Mouse (Mus musculus) embryonic facial prominence, embryonic 10.5 days (tissue): ENCODE measurements around the gene Slc18b1. TPM values are rescaled to one million over a fixed set of nuclear protein-coding genes. Genes with fewer than 3 reads are reported as not detected.
"Not testable (repeated sequence)": the region's sequence is repeated elsewhere in the genome, so short reads cannot be mapped to it uniquely, and the experiment has no call there.

ENCODE experiments used
- DNase-seq: peaks from one replicate; pipeline ENCODE4 v3.0.0-alpha.2; 2017; ENCODE audit warnings: low spot score
- H3K27ac ChIP-seq: fragments of 300-500 bp; sonication (generic); replicated peaks from 2 replicates; pipeline ENCODE4 v1.5.1; 2016; ENCODE audit warnings: mild to moderate bottlenecking
- H3K27me3 ChIP-seq: fragments of 300-500 bp; sonication (generic); replicated peaks from 2 replicates; pipeline ENCODE4 v1.6.1; 2016; ENCODE audit warnings: low read depth, mild to moderate bottlenecking; ENCODE audit not compliant: poor library complexity, severe bottlenecking
- H3K36me3 ChIP-seq: fragments of 300-500 bp; sonication (generic); replicated peaks from 2 replicates; pipeline ENCODE4 v1.6.1; 2016; ENCODE audit warnings: mild to moderate bottlenecking, moderate library complexity
- H3K4me1 ChIP-seq: fragments of 300-500 bp; sonication (generic); 2 replicates; pipeline ENCODE4 v1.6.1; 2016
- H3K4me3 ChIP-seq: fragments of 300-500 bp; sonication (generic); 2 replicates; pipeline ENCODE4 v1.5.1; 2016; ENCODE audit warnings: mild to moderate bottlenecking, moderate library complexity
- H3K9me3 ChIP-seq: fragments of 300-500 bp; sonication (generic); 2 replicates; pipeline ENCODE4 v1.6.1; 2016; ENCODE audit warnings: mild to moderate bottlenecking
- WGBS: fragments of 180-500 bp; shearing (Covaris S2); methylation state at CpG from one replicate; pipeline ENCODE4 v1.1.7; 2016; 5-methylcytosine and 5-hydroxymethylcytosine counted together
- polyA plus RNA-seq: library from polyadenylated mRNA; unstranded; fragments of >200 nt; fragmentation: Nextera tagmentation; extraction: Ambion mirVana; gene quantifications from 2 replicates; pipeline ENCODE4 v1.2.1, GENCODE M21; 2016

Slc18b1 gene
- polyA plus RNA-seq = 10.2 and 11.7 TPM in 2 replicates

DNA sequence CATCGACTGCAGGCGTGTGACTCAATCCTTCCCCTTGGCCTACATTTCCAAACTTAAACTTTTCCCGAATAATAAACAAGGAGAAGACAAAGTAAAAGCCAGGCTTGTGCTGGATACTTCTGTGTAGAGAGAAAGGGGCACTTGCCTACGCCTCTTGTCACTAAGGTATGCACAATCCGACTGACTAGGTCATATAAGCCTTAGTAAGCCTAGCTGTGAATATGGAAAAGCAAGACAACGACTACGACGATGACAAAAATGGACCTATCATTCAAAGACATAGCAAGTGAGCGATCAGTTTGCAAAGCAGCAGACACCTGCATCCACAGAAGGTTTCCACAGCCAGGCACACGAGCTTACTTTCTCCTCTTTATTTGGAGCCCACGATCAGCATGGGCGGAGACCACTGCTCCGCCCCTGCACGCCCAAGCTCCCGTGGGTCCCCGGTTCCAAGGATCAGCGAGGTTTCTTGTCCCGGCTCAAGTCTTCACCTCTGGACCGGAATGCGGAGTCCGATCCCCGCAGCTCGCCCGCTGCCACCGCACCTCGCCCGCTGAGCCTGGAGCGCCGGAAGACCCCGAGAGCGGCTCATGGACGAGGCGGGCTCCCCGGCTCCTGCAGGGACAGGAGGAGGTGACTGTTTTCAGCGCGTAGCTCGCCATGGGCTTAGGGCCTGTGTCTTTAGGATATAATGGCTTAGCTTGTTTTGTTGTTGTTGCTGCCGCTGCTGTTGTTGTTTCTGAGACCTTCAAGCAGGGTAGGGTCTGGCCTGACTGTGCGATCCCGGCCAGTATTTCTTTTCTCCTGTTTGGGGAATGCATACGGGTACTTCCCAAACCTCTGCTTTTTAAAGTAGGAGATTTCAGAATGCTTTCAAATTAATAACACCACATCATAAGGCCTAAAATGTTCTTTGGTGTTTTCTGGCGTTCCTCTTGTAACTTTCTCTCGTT, at the start of gene Slc18b1:
Gene Slc18b1 (plus strand): TSS at position 436 of the 953 bp plus-strand sequence.
- WGBS = 5% methylated on average over 43 of the region's 43 CpGs
- Histone ChIP-seq H3K4me1 (peaks cover 26% of the 10 kb centered on the region), H3K27ac (peak within 1 kb of the TSS; percentile 89), H3K9me3 (no peaks in the 10 kb centered on the region), H3K36me3 (peaks cover 10% of the 10 kb centered on the region; the same call in 1 of the 2 replicates), H3K27me3 (no peaks in the 10 kb centered on the region), H3K4me3 (peak within 1 kb of the TSS; percentile 73)
- DNase-seq = peak; percentile 73

DNA sequence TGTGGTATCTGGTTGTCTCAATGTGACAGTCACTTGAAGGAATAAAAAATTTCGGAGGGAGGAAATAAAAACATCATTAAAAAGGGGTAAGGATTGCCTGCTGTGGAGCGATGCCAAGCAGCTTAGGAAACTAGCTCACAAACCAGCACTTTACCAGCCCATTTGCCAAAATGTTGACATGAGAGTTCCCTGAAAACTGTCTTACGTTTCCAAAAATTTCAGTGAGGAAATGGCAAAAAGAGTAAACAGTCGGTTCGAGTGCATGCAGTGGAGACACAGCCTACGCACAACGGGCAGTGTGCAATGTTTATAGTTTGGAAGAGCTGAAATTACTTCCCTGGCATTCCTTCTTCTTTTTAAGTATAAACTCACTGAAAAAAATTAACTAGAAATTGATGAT, 42.6 kb upstream of the Slc18b1 start:
- Histone ChIP-seq H3K4me3 (no peak overlapping the region), H3K4me1 (peaks cover 14% of the 10 kb centered on the region), H3K9me3 (no peaks in the 10 kb centered on the region), H3K27me3 (no peaks in the 10 kb centered on the region), H3K27ac (0 out of 2 replicates have a peak overlapping the region, but pooled peaks have one; percentile 61), H3K36me3 (no peaks in the 10 kb centered on the region)
- WGBS = 53% methylated on average over 7 of the region's 7 CpGs
- no peak for DNase-seq

DNA sequence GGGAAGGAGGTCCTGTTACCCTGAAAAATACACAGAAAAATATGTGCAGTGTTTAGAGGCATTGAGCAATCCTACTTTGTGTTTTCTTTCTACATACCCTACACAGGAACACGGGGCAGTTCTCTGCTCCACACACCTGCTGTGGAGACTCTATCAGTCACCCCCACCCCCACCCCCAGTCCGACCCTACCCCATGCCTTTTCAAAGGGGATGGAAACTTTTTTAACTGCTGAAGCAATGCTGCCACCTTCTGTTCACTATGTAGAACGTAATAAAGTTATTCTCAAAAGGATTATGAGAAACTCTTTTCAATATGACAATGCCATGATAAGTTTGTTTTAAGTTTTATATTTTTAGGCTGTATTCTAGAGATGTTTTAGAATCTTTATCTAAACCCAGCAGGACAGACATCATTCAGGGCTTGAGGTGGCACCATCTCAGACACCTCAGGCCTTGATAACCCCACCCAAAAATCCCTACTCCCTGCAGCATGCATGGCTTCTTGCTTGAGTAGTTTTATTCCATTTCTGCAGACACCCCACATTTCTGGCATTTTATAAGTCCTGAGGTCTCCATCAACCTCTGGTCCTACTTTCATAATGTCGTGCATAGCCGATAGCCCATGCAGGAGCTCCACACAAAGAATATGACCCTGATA, 19.4 kb upstream of the Slc18b1 start:
- Histone ChIP-seq H3K4me1 (peaks cover 3% of the 10 kb centered on the region; the same call in 1 of the 2 replicates), H3K36me3 (peaks cover 21% of the 10 kb centered on the region), H3K4me3 (no peak overlapping the region), H3K27me3 (no peaks in the 10 kb centered on the region), H3K27ac (no peak overlapping the region), H3K9me3 (no peaks in the 10 kb centered on the region)
- DNase-seq = peak; percentile 42
- WGBS = 36% methylated on average over 5 of the region's 5 CpGs

DNA sequence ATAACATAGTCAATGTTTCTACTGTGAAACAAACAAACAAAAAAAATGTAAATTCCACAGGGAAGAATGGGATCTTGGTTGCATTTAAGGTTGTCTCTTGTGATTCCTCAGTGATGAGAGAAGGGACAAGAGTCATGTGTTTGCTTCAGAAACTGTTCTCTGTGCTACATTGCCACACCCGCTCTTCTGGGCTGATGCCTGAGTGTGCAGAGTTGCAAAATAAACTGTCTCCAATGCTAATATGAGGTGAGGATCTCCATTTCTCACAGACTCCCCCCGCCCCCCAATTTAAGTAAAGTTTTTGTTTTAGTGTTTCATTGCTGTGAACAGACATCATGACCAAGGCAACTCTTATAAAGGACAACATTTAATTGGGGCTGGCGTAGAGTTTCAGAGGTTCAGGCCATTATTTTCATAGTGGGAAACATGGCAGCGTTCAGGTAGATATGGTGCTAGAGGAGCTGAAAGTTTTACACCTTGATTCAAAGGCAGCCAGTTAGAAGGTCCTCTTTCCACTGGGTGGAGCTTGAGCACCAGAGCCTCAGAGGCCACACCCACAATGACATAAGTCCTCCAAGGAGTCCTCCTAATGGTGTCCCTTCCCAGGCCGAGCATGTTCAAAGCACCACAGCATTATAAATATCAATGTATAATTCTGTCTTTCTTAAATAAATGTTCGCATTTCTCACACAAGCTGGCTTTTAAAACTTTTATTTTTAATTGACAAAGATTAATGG, 16.1 kb upstream of the Slc18b1 start:
- Histone ChIP-seq H3K9me3 (no peaks in the 10 kb centered on the region), H3K27ac (no peak overlapping the region), H3K27me3 (no peaks in the 10 kb centered on the region), H3K36me3 (peaks cover 54% of the 10 kb centered on the region), H3K4me3 (no peak overlapping the region), H3K4me1 (peaks cover 12% of the 10 kb centered on the region)
- WGBS = 85% methylated on average over 6 of the region's 6 CpGs
- DNase-seq = no peak

DNA sequence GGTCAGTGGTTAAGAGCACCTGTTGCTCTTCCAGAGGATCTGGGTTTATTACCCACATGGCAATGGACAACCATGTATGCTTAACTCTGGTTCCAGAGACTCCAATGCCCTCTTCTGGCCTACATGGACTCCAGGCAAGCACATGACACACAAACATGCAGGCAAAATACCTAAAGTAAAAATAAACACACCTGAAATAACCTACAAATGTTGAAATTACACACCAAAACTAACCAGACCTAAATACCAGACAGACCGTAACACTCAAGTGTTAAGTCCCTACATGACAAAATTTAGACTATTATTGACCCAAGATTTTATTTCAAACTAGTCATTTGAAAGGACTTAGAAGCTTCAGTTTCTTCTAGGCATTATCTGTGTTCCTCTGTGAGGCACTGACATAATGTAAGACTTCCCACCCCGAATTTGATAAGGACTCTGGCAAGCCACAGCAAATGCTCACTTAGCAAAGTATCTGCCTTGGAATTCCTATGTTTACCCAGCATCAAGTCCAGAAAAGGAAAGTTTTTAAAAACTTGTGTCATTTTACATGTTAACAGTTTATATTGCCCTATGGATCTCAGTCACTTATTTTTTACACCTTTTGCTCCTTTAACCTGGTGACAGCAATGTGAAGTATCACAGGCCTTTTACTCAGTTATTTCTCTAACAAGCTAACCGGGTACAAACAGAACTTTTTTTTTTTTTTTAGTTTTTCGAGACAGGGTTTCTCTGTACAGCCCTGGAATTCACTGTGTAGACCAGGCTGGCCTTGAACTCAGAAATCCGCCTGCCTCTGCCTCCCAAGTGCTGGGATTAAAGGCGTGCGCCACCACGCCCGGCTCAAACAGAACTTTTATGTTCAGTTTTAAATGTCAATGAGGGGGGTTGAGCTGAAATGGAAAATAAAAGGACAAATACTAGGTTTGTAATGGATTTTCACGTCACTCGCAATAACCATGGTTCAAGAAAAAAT, 14.7 kb upstream of the Slc18b1 start:
- WGBS = 87% methylated on average over 11 of the region's 11 CpGs
- Histone ChIP-seq H3K27me3 (no peaks in the 10 kb centered on the region), H3K36me3 (peaks cover 62% of the 10 kb centered on the region), H3K9me3 (no peaks in the 10 kb centered on the region), H3K27ac (no peak overlapping the region), H3K4me1 (peaks cover 18% of the 10 kb centered on the region), H3K4me3 (no peak overlapping the region)
- DNase-seq = no peak

DNA sequence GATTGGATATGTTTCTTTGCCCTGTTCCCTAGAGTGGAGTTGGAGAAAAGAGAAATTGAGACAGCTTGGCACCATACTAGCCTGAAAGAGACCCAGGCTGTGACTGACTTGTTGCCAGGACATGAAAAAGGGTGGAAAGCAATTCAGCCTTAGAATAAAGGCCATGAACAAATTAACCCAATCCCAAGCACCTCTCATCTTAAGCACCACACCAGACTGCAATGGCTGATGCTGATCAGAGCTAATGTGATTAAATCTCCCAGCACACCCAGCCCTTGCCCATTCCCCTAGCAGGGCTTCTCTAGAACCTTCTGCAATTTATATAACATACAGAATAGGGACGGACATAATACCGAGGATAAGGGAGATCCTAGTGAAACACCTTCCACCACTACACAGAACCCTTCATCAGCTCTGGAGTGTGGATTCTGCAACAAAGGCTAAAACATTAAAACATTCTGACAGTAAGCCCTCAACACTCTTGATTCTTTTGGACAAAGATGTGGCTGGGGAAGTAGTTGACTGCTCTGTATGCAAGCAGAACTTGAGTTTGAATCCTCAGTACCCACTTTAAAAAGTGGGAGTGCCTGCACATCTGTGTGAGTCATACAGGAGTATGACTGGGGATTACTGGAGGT, 13.8 kb upstream of the Slc18b1 start:
- no peak overlapping the region for H3K27ac ChIP-seq
- 45% methylated on average over 2 of the region's 2 CpGs for WGBS

DNA sequence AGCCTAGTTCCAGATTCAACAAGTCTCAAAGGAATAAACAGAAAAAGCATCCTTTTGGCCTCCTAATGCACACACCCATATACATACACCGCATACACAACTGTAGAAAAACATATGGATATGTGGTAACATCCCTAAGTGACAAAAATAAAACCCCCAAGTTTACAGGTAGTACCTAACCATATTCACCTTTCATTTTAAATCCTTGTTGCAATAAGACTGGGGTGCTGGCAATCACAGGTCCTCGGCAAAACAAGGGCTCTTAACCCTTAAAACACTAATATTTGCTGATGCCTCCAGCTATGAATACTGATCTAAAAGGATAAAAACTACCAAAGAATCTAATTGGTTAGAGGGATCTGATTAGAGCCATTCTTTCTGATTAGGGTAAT, 13.3 kb upstream of the Slc18b1 start:
- H3K27me3 ChIP-seq = no peaks in the 10 kb centered on the region
- no peak overlapping the region for H3K27ac ChIP-seq
- no peaks in the 10 kb centered on the region for H3K9me3 ChIP-seq
- 18% methylated on average over 2 of the region's 2 CpGs for WGBS
- DNase-seq = no peak
- peaks cover 62% of the 10 kb centered on the region for H3K36me3 ChIP-seq
- H3K4me1 ChIP-seq = peaks cover 21% of the 10 kb centered on the region
- H3K4me3 ChIP-seq = no peak overlapping the region

More for the DNA sequence above, 13.8 kb upstream of the Slc18b1 start:
- no peak overlapping the region for H3K4me3 ChIP-seq
- no peak for DNase-seq
- peaks cover 62% of the 10 kb centered on the region for H3K36me3 ChIP-seq
- H3K27me3 ChIP-seq = no peaks in the 10 kb centered on the region
- H3K4me1 ChIP-seq = peaks cover 16% of the 10 kb centered on the region
- no peaks in the 10 kb centered on the region for H3K9me3 ChIP-seq

DNA sequence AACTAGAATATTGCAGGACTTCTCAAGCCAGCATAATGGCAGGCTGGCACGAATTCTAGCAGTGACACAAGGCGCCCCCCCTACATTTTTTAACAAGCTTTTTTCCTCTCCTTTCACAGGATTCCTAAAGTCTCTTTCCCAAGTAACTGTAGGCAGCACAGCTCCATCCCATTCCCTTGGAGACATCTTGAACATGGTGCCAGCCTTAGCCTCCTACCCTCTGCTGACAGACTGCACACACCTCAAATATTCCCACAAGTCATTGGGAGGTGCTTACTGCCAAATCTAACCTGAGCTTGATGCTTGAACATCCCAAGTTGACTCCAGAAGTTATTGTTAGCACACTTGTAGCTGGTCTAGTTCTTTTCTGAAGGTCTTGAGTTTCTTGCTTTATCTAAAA, 12.7 kb upstream of the Slc18b1 start:
- no peaks in the 10 kb centered on the region for H3K9me3 ChIP-seq
- DNase-seq = no peak
- H3K4me3 ChIP-seq = no peak overlapping the region
- H3K27ac ChIP-seq = no peak overlapping the region
- peaks cover 24% of the 10 kb centered on the region for H3K4me1 ChIP-seq
- peaks cover 62% of the 10 kb centered on the region for H3K36me3 ChIP-seq
- WGBS = 41% methylated on average over 2 of the region's 2 CpGs
- H3K27me3 ChIP-seq = no peaks in the 10 kb centered on the region

DNA sequence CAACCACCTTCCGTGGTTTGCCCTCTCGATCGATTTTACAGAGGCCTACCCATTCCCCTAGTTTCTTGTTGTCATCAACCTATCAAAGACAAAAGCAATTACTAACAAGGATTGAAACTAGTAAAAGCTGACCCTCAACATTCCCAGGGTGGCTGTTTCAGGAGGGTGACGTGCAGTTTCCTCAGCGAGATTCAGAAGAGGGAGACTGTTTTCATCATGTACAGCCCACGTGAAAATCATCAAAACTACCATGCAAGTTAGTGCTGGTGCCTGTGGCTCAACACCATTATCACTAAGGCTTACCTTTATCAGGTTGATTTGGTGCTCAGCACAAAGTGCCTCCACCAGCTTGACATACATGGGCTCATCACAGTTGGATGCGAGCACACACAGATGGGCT, 11.2 kb upstream of the Slc18b1 start:
- peak overlapping the region; percentile 82 for H3K4me3 ChIP-seq
- peaks cover 24% of the 10 kb centered on the region for H3K4me1 ChIP-seq
- not testable (repeated sequence) for H3K9me3 ChIP-seq, DNase-seq, H3K27me3 ChIP-seq
- 41% methylated on average over 7 of the region's 7 CpGs for WGBS
- peak overlapping the region; percentile 91; the same call in 1 of the 2 replicates for H3K27ac ChIP-seq
- peaks cover 57% of the 10 kb centered on the region for H3K36me3 ChIP-seq

DNA sequence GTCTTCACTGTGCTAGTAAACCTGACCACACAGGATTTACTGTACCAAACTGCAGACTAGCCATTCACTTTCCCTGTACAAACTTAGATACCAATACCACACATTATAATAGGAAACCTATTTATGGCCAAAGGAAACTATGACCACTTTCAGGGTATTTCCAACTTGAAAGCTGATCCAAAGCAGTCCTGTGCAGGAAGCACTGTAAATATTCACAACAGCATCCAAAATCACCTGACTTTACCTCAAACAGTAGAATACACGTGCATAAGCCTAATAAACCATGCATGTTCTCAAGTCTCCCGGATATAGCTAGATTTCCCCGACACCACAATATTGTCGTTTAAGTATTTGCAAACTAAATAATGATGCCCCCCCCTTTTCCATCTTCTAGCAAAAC, 10.7 kb upstream of the Slc18b1 start:
- peak overlapping the region; percentile 91 for H3K27ac ChIP-seq
- peaks cover 52% of the 10 kb centered on the region for H3K36me3 ChIP-seq
- H3K9me3 ChIP-seq = no peaks in the 10 kb centered on the region
- no peak for DNase-seq
- H3K27me3 ChIP-seq = no peaks in the 10 kb centered on the region
- peak overlapping the region; percentile 82 for H3K4me3 ChIP-seq
- peaks cover 24% of the 10 kb centered on the region for H3K4me1 ChIP-seq
- WGBS = under 1% methylated on average over 4 of the region's 4 CpGs

DNA sequence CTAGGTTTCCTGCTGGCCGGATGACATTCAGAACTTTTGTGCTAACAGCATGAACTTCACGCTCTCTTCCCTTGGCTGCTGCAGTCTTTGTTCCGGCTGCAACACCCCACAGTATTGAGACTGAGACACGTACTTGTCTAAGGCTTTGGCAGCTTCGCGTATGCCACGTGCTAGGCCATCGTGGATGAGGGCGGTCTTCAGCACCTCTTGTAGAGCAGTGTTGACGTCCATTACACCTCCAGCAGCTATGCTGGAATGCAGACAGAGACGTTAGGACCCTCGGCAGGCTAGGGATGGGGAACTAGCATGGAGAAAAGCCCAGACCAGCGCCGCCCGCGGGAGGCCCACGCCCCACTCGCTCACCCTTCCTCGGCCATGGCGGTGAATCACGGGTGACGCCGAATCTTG, 10.2 kb upstream of the Slc18b1 start:
- under 1% methylated on average over 23 of the region's 23 CpGs for WGBS
- H3K27me3 ChIP-seq, H3K9me3 ChIP-seq, DNase-seq: not testable (repeated sequence)
- Histone ChIP-seq H3K27ac (peak overlapping the region; percentile 91), H3K36me3 (peaks cover 47% of the 10 kb centered on the region), H3K4me1 (peaks cover 24% of the 10 kb centered on the region), H3K4me3 (peak overlapping the region; percentile 82)
